Mouse (Mus musculus): ENCODE measurements at regions not wholly inside any gene's neighbourhood (a gene's known extent, or its start where the extent isn't known, plus 50 kb on each side); places are given as distances from the start of the nearest gene placed in this dataset.

DNA sequence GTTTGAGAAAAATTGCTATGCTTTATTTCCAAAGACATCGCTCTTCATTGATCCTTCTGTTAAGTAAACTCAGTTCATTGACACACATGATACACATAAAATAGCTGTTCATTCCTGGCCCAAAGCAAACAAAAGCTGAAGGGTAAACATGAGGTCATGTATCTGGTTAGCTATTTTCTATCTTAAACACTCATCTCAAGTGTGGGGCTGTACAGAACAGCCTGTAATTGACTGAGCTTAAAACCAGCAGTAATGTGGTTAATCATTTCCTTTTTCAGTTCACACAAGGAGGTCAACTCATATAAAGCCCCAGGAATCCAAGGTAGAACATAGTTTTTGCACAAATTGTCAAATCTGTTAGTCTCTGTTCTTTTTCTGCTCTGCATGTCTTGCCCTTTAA, 94.5 kb downstream of the Cldn17 start:
- TF ChIP-seq POLR2A (IDR thresholded peaks at IDR 0.05; ENCODE audit: low read depth, low read length) (no peak), CTCF (conservative IDR thresholded peaks at IDR 0.05; ENCODE audit: insufficient read depth, insufficient read length, low read depth, low read length) (no peak)
- peak; percentile 47 for DNase-seq
- Histone ChIP-seq H3K27me3 (replicated peaks; ENCODE audit: control insufficient read depth, insufficient read depth, low read length) (no peaks in the 10 kb centered on the region), H3K36me3 (ENCODE audit: control insufficient read depth, insufficient read depth, low read length) (no peaks in the 10 kb centered on the region), H3K4me1 (ENCODE audit: control insufficient read depth, insufficient read depth, low read length) (no peaks in the 10 kb centered on the region), H3K4me3 (ENCODE audit: insufficient read depth, low read depth, low read length) (no peak overlapping the region), H3K27ac (ENCODE audit: insufficient read depth, low read depth, low read length) (no peak overlapping the region)
- WGBS: 59% methylated on average over 1 of the region's 1 CpGs

DNA sequence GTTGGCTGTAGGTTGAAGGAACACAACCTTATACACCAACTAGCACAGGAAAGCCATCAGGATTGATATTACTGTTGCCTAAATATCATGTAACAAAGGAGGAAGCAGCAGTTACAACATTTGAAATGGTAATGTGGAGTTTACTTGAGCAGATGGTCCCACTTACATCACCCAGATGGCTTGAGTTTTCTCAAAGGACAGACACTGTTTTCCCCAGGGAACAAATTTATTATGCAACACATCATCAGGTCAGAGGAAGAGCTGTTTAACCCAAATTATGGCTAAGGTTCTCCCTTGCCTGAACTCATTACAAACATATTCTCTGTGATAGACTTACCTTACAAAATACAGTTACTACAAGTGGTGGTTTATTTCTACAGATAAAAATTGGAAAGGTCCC, 98.6 kb downstream of the Cldn17 start:
- Histone ChIP-seq H3K4me1 (ENCODE audit: control insufficient read depth, insufficient read depth, low read length) (no peaks in the 10 kb centered on the region), H3K4me3 (ENCODE audit: insufficient read depth, low read depth, low read length) (no peak overlapping the region), H3K27me3 (replicated peaks; ENCODE audit: control insufficient read depth, insufficient read depth, low read length) (no peaks in the 10 kb centered on the region), H3K27ac (ENCODE audit: insufficient read depth, low read depth, low read length) (no peak overlapping the region), H3K36me3 (ENCODE audit: control insufficient read depth, insufficient read depth, low read length) (no peaks in the 10 kb centered on the region)
- no peak for DNase-seq
- no peak for TF ChIP-seq CTCF (conservative IDR thresholded peaks at IDR 0.05; ENCODE audit: insufficient read depth, insufficient read length, low read depth, low read length)
- TF ChIP-seq POLR2A (IDR thresholded peaks at IDR 0.05; ENCODE audit: low read depth, low read length): no peak

DNA sequence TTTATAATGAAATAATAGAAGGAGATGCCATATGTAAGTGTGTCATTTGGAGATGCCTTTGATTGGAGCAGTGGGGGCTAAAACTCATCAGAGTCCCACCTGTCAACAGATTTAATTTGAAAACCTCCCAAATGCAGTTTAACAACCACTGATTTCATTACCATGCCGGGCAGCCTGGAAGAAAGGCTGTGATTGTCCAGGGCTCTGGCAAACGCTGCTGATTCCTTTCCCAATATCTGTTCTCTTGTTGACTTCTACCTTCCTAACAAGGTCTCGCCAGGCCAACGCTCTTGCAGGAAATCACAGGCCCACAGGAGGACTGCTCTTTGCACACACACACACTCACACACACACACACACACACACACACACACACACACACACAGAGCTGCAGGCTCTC, 102.4 kb downstream of the Cldn17 start:
- H3K27ac ChIP-seq (ENCODE audit: insufficient read depth, low read depth, low read length): no peak overlapping the region
- no peaks in the 10 kb centered on the region for H3K36me3 ChIP-seq (ENCODE audit: control insufficient read depth, insufficient read depth, low read length)
- no peaks in the 10 kb centered on the region for H3K4me1 ChIP-seq (ENCODE audit: control insufficient read depth, insufficient read depth, low read length)
- no peak for DNase-seq
- 76% methylated on average over 4 of the region's 4 CpGs for WGBS
- no peak overlapping the region for H3K4me3 ChIP-seq (ENCODE audit: insufficient read depth, low read depth, low read length)
- TF ChIP-seq CTCF (conservative IDR thresholded peaks at IDR 0.05; ENCODE audit: insufficient read depth, insufficient read length, low read depth, low read length): no peak
- no peak for TF ChIP-seq POLR2A (IDR thresholded peaks at IDR 0.05; ENCODE audit: low read depth, low read length)
- no peaks in the 10 kb centered on the region for H3K27me3 ChIP-seq (replicated peaks; ENCODE audit: control insufficient read depth, insufficient read depth, low read length)

DNA sequence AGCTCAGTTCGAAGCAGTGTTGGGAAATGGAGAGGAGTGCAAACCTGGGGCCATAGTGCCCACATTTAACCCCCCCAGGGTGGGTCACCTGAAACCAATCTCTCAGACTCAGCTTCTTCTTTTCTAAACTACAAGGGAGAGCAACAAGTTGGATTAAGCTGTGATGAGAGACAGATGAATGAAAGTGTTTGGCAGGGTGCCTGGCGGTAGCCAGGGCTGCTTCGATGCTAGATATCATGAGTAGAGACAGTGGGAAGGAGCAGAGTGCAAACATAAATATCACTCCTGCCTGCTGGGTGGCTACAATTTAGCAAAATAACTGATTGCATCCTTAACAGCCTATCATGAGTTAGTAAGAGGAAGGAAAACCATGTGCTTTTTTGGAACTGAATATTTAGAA, 106.9 kb downstream of the Cldn17 start:
- no peak for DNase-seq
- no peaks in the 10 kb centered on the region for H3K36me3 ChIP-seq (ENCODE audit: control insufficient read depth, insufficient read depth, low read length)
- TF ChIP-seq POLR2A (IDR thresholded peaks at IDR 0.05; ENCODE audit: low read depth, low read length) (no peak), CTCF (conservative IDR thresholded peaks at IDR 0.05; ENCODE audit: insufficient read depth, insufficient read length, low read depth, low read length) (no peak)
- no peak overlapping the region for H3K27ac ChIP-seq (ENCODE audit: insufficient read depth, low read depth, low read length)
- no peak overlapping the region for H3K4me3 ChIP-seq (ENCODE audit: insufficient read depth, low read depth, low read length)
- WGBS: 70% methylated on average over 3 of the region's 3 CpGs
- no peaks in the 10 kb centered on the region for H3K27me3 ChIP-seq (replicated peaks; ENCODE audit: control insufficient read depth, insufficient read depth, low read length)
- no peaks in the 10 kb centered on the region for H3K4me1 ChIP-seq (ENCODE audit: control insufficient read depth, insufficient read depth, low read length)

DNA sequence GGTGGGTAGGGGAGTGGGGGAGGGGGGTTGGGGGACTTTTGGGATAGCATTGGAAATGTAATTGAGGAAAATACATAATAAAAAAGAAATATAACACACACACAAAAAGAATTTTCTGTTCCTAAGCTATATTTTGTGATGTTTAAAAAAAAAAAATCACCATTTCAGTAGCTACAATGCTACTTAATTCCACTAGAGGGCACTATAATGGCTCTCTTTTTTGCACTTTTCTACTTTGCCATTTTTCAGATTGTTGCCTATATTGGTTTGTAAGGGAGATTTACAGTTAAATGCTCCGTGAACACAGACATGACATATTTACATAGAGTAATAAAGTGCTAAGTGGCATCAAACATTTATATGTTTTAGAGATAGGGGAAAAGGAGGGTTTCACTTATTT, 102.7 kb upstream of the Grik1 start:
- no peaks in the 10 kb centered on the region for H3K36me3 ChIP-seq (ENCODE audit: control insufficient read depth, insufficient read depth, low read length)
- H3K4me1 ChIP-seq (ENCODE audit: control insufficient read depth, insufficient read depth, low read length): no peaks in the 10 kb centered on the region
- TF ChIP-seq POLR2A (IDR thresholded peaks at IDR 0.05; ENCODE audit: low read depth, low read length): no peak
- no peak for TF ChIP-seq CTCF (conservative IDR thresholded peaks at IDR 0.05; ENCODE audit: insufficient read depth, insufficient read length, low read depth, low read length)
- H3K4me3 ChIP-seq (ENCODE audit: insufficient read depth, low read depth, low read length): no peak overlapping the region
- WGBS: 52% methylated on average over 1 of the region's 1 CpGs
- H3K27me3 ChIP-seq (replicated peaks; ENCODE audit: control insufficient read depth, insufficient read depth, low read length): no peaks in the 10 kb centered on the region
- no peak overlapping the region for H3K27ac ChIP-seq (ENCODE audit: insufficient read depth, low read depth, low read length)
- DNase-seq: no peak

DNA sequence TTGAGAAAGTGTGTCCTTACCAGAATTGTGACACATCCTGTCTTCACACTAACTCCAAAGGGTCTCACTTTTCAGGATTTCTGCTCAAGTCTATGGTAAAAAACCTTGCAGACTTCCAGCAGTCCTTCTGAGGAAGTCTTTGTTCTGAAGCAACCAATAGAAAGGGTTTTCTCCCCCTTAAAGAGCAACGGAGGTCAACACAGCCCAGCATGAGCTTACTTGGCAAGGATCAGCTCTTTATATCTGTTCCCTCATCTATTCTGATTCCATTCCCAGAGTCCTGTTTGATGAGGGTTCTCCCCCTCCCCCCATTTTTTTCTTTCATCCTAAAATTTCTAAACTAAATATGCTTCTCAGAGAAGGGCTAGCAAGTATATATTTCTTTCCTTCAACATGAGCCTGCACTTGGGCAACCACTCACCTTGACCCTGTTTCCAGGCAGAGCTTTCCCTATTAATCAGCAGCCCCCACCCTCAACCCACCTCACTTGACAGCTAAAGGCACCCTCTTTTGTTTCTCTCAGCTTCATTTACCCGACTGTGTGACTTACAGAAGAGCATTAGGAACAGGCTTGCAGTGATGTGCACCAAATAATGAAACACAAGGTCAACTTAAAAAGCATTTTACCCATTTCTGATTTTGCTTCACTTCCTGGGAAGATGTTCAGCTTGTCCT, 91.7 kb upstream of the Grik1 start:
- DNase-seq: no peak
- no peaks in the 10 kb centered on the region for H3K36me3 ChIP-seq (ENCODE audit: control insufficient read depth, insufficient read depth, low read length)
- H3K4me3 ChIP-seq (ENCODE audit: insufficient read depth, low read depth, low read length): no peak overlapping the region
- 21% methylated on average over 2 of the region's 2 CpGs for WGBS
- no peaks in the 10 kb centered on the region; the same call in 1 of the 2 replicates for H3K27me3 ChIP-seq (replicated peaks; ENCODE audit: control insufficient read depth, insufficient read depth, low read length)
- TF ChIP-seq CTCF (conservative IDR thresholded peaks at IDR 0.05; ENCODE audit: insufficient read depth, insufficient read length, low read depth, low read length): no peak
- no peak for TF ChIP-seq POLR2A (IDR thresholded peaks at IDR 0.05; ENCODE audit: low read depth, low read length)
- no peaks in the 10 kb centered on the region for H3K4me1 ChIP-seq (ENCODE audit: control insufficient read depth, insufficient read depth, low read length)
- H3K27ac ChIP-seq (ENCODE audit: insufficient read depth, low read depth, low read length): no peak overlapping the region

DNA sequence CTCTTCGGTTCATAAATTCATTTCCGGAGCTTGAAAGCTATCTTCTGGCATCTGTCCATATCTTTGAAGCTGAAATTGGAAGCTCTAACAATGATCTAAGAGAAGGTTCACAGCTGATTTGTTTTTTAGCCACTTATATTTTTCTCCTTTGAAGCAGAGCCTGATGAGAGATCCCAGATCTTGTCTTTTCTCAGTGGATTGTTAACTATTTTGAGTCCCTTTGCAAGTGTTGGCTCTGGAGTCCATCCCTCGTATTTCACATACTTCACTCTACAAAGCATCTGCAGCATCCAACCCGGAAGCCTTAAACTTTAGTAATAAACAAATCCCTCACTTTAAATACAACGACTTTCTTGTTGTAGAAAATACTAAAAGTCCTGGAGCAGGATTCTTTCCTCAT, 85.6 kb upstream of the Grik1 start:
- TF ChIP-seq CTCF (conservative IDR thresholded peaks at IDR 0.05; ENCODE audit: insufficient read depth, insufficient read length, low read depth, low read length): no peak
- TF ChIP-seq POLR2A (IDR thresholded peaks at IDR 0.05; ENCODE audit: low read depth, low read length): no peak
- no peak overlapping the region for H3K4me3 ChIP-seq (ENCODE audit: insufficient read depth, low read depth, low read length)
- no peaks in the 10 kb centered on the region; the same call in 1 of the 2 replicates for H3K27me3 ChIP-seq (replicated peaks; ENCODE audit: control insufficient read depth, insufficient read depth, low read length)
- no peak for DNase-seq
- no peaks in the 10 kb centered on the region for H3K4me1 ChIP-seq (ENCODE audit: control insufficient read depth, insufficient read depth, low read length)
- H3K27ac ChIP-seq (ENCODE audit: insufficient read depth, low read depth, low read length): no peak overlapping the region
- no peaks in the 10 kb centered on the region for H3K36me3 ChIP-seq (ENCODE audit: control insufficient read depth, insufficient read depth, low read length)
- WGBS: 51% methylated on average over 5 of the region's 5 CpGs
